Mouse (Mus musculus) G1E (cell line): ENCODE results near the gene Fbln1.

Experiments
- CTCF ChIP-seq: IDR thresholded peaks from 2 replicates; pipeline ENCODE4 v1.5.1; 2012; ENCODE audit warnings: low read depth, low read length, inconsistent platforms, mixed read lengths
- POLR2AphosphoS5 ChIP-seq: IDR thresholded peaks from 2 replicates; pipeline ENCODE4 v1.6.1; 2012; ENCODE audit warnings: low read depth, low read length, inconsistent platforms; ENCODE audit not compliant: insufficient replicate concordance
- TAL1 ChIP-seq: conservative IDR thresholded peaks from 2 replicates; pipeline ENCODE4 v1.6.1; 2012; ENCODE audit warnings: low read depth, low read length, inconsistent platforms, mixed read lengths

GRCm38 (mm10) chr15:85252476-85252875 lies 46.7 kb downstream of the Fbln1 start:
- TF ChIP-seq CTCF (no peak), TAL1 (no peak), POLR2AphosphoS5 (no peak)
